Comparison of ENCODE assay signal across 14 mouse cellular contexts in the genomic region with DNA sequence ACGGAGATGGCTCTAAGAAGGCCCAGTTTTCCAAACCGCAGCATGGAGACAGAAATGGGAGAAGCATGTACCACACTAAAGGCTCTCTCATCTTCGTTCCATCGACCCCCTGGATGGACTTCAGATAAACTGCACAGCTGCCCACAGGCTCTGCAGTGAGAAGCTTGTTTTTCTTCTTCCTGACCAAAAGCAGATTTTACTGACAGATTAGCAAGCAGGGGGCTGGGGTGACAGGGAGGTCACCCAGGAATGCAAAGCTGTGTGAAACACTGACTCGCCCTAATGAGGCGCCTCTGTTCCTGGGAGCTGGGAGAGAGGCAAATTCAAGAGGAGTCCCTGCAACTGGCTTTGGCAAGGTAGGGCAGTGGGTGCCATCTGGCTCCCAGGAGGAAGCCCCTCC. TPM values are rescaled to one million over a fixed set of nuclear protein-coding genes. Genes with fewer than 3 reads are reported as not detected.
DNase-seq lines count a peak whose midpoint lies in the region; ATAC-seq and TF ChIP-seq lines count a peak whose summit lies in the region.
"Had no signal": no experiment of that assay in that cellular context is flagged by ENCODE, and none has a peak within 500 bp of the region (broad histone marks: within the 10 kb centered on the region; RNA-seq: fewer than 3 reads in every experiment).

No protein-coding gene starts in this region.

- ATAC-seq in lung, embryonic 14.5 days (ENCODE audit: insufficient read depth): no peak
- ATAC-seq in embryonic facial prominence, embryonic 11.5 days (replicated peaks; ENCODE audit: insufficient number of reproducible peaks, low FRiP score, low TSS enrichment, low read depth): no peak
- ATAC-seq: liver, postnatal 0 days had no signal

- 0 out of 2 replicates have a peak overlapping the region, but pooled peaks have one; percentile 0 for H3K9ac ChIP-seq in lung, embryonic 14.5 days
- H3K9ac ChIP-seq in embryonic facial prominence, embryonic 11.5 days (replicated peaks; ENCODE audit: low read length): 0 out of 2 replicates have a peak overlapping the region, but pooled peaks have one; percentile 37
- H3K9ac ChIP-seq: liver, postnatal 0 days had no signal

- H3K4me2 ChIP-seq in lung, embryonic 14.5 days: no peak overlapping the region
- no peak overlapping the region for H3K4me2 ChIP-seq in embryonic facial prominence, embryonic 11.5 days (ENCODE audit: low read depth, low read length)

- no peaks in the 10 kb centered on the region for H3K9me3 ChIP-seq in lung, embryonic 14.5 days (ENCODE audit: low read depth, low read length)
- H3K9me3 ChIP-seq in embryonic facial prominence, embryonic 11.5 days (replicated peaks; ENCODE audit: control insufficient read depth, low read length): no peaks in the 10 kb centered on the region
- H3K9me3 ChIP-seq: megakaryocyte, embryonic 14.5 days had no signal

- no peak overlapping the region for H3K4me3 ChIP-seq in gastrocnemius, adult 2 months
- H3K4me3 ChIP-seq in lung, embryonic 14.5 days (ENCODE audit: low read depth, low read length): no peak overlapping the region
- H3K4me3 ChIP-seq in embryonic facial prominence, embryonic 11.5 days (ENCODE audit: low read depth, low read length): no peak overlapping the region

- no peak for TF ChIP-seq CTCF in gastrocnemius, adult 2 months (IDR thresholded peaks at IDR 0.05)
- TF ChIP-seq CTCF in lung, embryonic 14.5 days (IDR thresholded peaks at IDR 0.05; ENCODE audit: low read depth): no peak

- H3K4me1 ChIP-seq in lung, embryonic 14.5 days (ENCODE audit: insufficient read depth): peaks cover 14% of the 10 kb centered on the region
- peaks cover 10% of the 10 kb centered on the region for H3K4me1 ChIP-seq in embryonic facial prominence, embryonic 11.5 days (ENCODE audit: control insufficient read depth, insufficient read depth, low read length)

- 15% methylated on average over 6 of the region's 6 CpGs for WGBS in lung, embryonic 14.5 days
- WGBS in embryonic facial prominence, embryonic 11.5 days: 12% methylated on average over 6 of the region's 6 CpGs

- intact Hi-C loops in gastrocnemius, adult 2 months (cut with DNase I): no loop called here
- intact Hi-C loops in gastrocnemius, postnatal 14 days (cut with DNase I; ENCODE audit: low total_unique reads): no loop called here

- H3K27me3 ChIP-seq in lung, embryonic 14.5 days (ENCODE audit: insufficient read depth, low read length): no peaks in the 10 kb centered on the region
- H3K27me3 ChIP-seq in embryonic facial prominence, embryonic 11.5 days (ENCODE audit: control insufficient read depth, insufficient read depth, low read length): no peaks in the 10 kb centered on the region

- no peaks in the 10 kb centered on the region for H3K36me3 ChIP-seq in lung, embryonic 14.5 days (ENCODE audit: insufficient read depth)
- H3K36me3 ChIP-seq in embryonic facial prominence, embryonic 11.5 days (replicated peaks; ENCODE audit: control insufficient read depth, insufficient read depth, low read depth, low read length): no peaks in the 10 kb centered on the region

- peak overlapping the region; percentile 61 for H3K27ac ChIP-seq in gastrocnemius, adult 2 months
- no peak overlapping the region for H3K27ac ChIP-seq in lung, embryonic 14.5 days (ENCODE audit: low read depth)
- no peak overlapping the region for H3K27ac ChIP-seq in embryonic facial prominence, embryonic 11.5 days (replicated peaks; ENCODE audit: low read depth, low read length)

- no peak for DNase-seq in gastrocnemius, adult 2 months
- DNase-seq in gastrocnemius, postnatal 14 days: no peak
- DNase-seq in lung, embryonic 14.5 days: no peak
- DNase-seq in lung, postnatal 25 days (ENCODE audit: low spot score): no peak
- no peak for DNase-seq in embryonic facial prominence, embryonic 11.5 days (ENCODE audit: low spot score)
- DNase-seq in retina, embryonic 14.5 days (ENCODE audit: low spot score): peak; percentile 34
- DNase-seq in ovary, postnatal 10 days (ENCODE audit: low spot score): no peak
- DNase-seq in urinary bladder, postnatal 36 days (ENCODE audit: low spot score in 2 of 2): no peak
- DNase-seq: cerebellum, adult 18-20 months; kidney, adult 9 months; liver, postnatal 0 days; thymus, adult 18-20 months had no signal

RNA-seq across cellular contexts. Expression of a gene that starts 10.3 kb away (rescaled TPM):
- total RNA-seq in gastrocnemius, adult 2 months (2021): not detected
- total RNA-seq in gastrocnemius, postnatal 14 days (2021): 1 to 10 TPM in 1 of 2 experiments, not detected in 1; 1.7 TPM
- polyA plus RNA-seq in lung, embryonic 14.5 days (2014; fragmentation: Nextera tagmentation; extraction: Ambion mirVana): 1.8 and 2.3 TPM in 2 replicates
- polyA plus RNA-seq in embryonic facial prominence, embryonic 11.5 days (2014; fragmentation: Nextera tagmentation; extraction: Ambion mirVana): 3.3 TPM in 1 of 2 replicates, not detected in the other
- polyA plus RNA-seq: small intestine, adult 2 months had no signal

RNA-seq across cellular contexts. Expression of a gene that starts 17.0 kb away (rescaled TPM):
- total RNA-seq in gastrocnemius, adult 2 months (2021): not detected
- total RNA-seq in gastrocnemius, postnatal 14 days (2021): under 1 TPM; 0.07 to 0.35 TPM
- 39.7 and 43.9 TPM in 2 replicates for polyA plus RNA-seq in lung, embryonic 14.5 days (2014; fragmentation: Nextera tagmentation; extraction: Ambion mirVana)
- 53.8 and 57.5 TPM in 2 replicates for polyA plus RNA-seq in embryonic facial prominence, embryonic 11.5 days (2014; fragmentation: Nextera tagmentation; extraction: Ambion mirVana)
